In the genomic region with DNA sequence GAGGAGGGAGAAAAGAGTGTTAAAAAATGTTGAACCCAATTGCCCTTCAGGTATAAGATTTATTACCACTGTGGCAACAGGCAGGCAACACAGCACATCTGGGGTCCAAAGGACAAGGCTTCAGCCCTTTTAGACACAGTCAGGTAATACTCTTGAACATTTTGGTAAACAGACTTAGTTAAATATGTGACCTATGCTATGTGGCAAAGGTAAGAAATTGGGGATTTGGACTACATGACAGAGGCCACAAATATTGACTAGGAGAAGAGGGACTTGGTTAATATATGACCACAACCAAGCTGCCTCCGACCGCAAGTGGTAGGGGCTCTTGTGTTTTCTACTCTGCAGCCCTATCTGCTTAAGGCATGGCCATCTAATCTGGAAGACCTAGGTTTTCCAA, we compare ENCODE assay signal across 25 mouse cellular contexts. TPM values are rescaled to one million over a fixed set of nuclear protein-coding genes. Genes with fewer than 3 reads are reported as not detected.
"Had no signal": no experiment of that assay in that cellular context is flagged by ENCODE, and none has a peak within 500 bp of the region (broad histone marks: within the 10 kb centered on the region; RNA-seq: fewer than 3 reads in every experiment).

No protein-coding gene starts in this region.

- ATAC-seq: hindbrain, embryonic 16.5 days; inflammation-experienced regulatory T-cells, adult 6 months; midbrain, embryonic 15.5 days had no signal

- H3K4me2 ChIP-seq: limb, embryonic 15.5 days; lung, embryonic 15.5 days; midbrain, embryonic 11.5 days; midbrain, embryonic 15.5 days; neural tube, embryonic 12.5 days had no signal

- H3K36me3 ChIP-seq: limb, embryonic 15.5 days; lung, embryonic 15.5 days; midbrain, embryonic 15.5 days; neural tube, embryonic 12.5 days had no signal

- H3K4me1 ChIP-seq: limb, embryonic 15.5 days; lung, embryonic 15.5 days; megakaryocyte, embryonic 14.5 days; midbrain, embryonic 15.5 days; neural tube, embryonic 12.5 days had no signal

- H3K27ac ChIP-seq: limb, embryonic 15.5 days; lung, embryonic 15.5 days; macrophage; midbrain, embryonic 15.5 days; neural tube, embryonic 12.5 days had no signal

- DNase-seq: kidney, adult 18-20 months; kidney, postnatal 25 days; layer of hippocampus, adult 9-11 months; layer of hippocampus, postnatal 36 days; lung, postnatal 14 days; right cerebral cortex, postnatal 4 days; spleen, adult 18-20 months; thymus, postnatal 36 days had no signal

- H3K9ac ChIP-seq: limb, embryonic 15.5 days; lung, embryonic 15.5 days; midbrain, embryonic 15.5 days; neural tube, embryonic 12.5 days had no signal

- H3K27me3 ChIP-seq: limb, embryonic 15.5 days; lung, embryonic 15.5 days; megakaryocyte, embryonic 14.5 days; midbrain, embryonic 15.5 days; neural tube, embryonic 12.5 days had no signal

- H3K9me3 ChIP-seq: limb, embryonic 15.5 days; lung, embryonic 15.5 days; midbrain, embryonic 15.5 days; neural tube, embryonic 12.5 days had no signal

- H3K4me3 ChIP-seq: limb, embryonic 15.5 days; lung, embryonic 15.5 days; megakaryocyte, embryonic 14.5 days; midbrain, embryonic 15.5 days; neural tube, embryonic 12.5 days had no signal

RNA-seq across cellular contexts. Expression of a gene that starts 5.3 kb away (rescaled TPM):
- total RNA-seq: layer of hippocampus, adult 18-20 months; layer of hippocampus, postnatal 36 days; left cerebral cortex, adult 8-10 months; left cerebral cortex, postnatal 25 days; monocyte, adult 5-6 weeks; neutrophil, adult 5-6 weeks had no signal
- polyA plus RNA-seq: inflammation-experienced regulatory T-cells, adult 6 months; limb, embryonic 11.5 days; macrophage; midbrain, embryonic 11.5 days; stomach, embryonic 16.5 days; thymus, postnatal 0 days had no signal
